Mouse (Mus musculus) hindbrain, embryonic 15.5 days (tissue): ENCODE measurements around the gene Esp24. TPM values are rescaled to one million over a fixed set of nuclear protein-coding genes. Genes with fewer than 3 reads are reported as not detected.
"Not testable (repeated sequence)": the region's sequence is repeated elsewhere in the genome, so short reads cannot be mapped to it uniquely, and the experiment has no call there.

Source experiments
- ATAC-seq: fragments of 200-750 bp; cut with Nextera tagmentation; 2 replicates; pipeline ENCODE4 v1.8.0; 2017; ENCODE audit warnings: low read depth, moderate number of reproducible peaks, moderate TSS enrichment; ENCODE audit not compliant: low FRiP score
- H3K27ac ChIP-seq: fragments of 300-500 bp; sonication (generic); replicated peaks from 2 replicates; pipeline ENCODE4 v1.5.1; 2015; ENCODE audit warnings: mild to moderate bottlenecking, inconsistent platforms
- H3K27me3 ChIP-seq: fragments of 300-500 bp; sonication (generic); 2 replicates; pipeline ENCODE4 v1.6.1; 2015; ENCODE audit warnings: control low read depth, inconsistent platforms
- H3K36me3 ChIP-seq: fragments of 300-500 bp; sonication (generic); 2 replicates; pipeline ENCODE4 v1.6.1; 2015; ENCODE audit warnings: control low read depth, inconsistent platforms
- H3K4me1 ChIP-seq: fragments of 300-500 bp; sonication (generic); replicated peaks from 2 replicates; pipeline ENCODE4 v1.6.1; 2015; ENCODE audit warnings: control low read depth, inconsistent platforms
- H3K4me2 ChIP-seq: fragments of 300-500 bp; sonication (generic); 2 replicates; pipeline ENCODE4 v1.6.1; 2015; ENCODE audit warnings: moderate library complexity, mild to moderate bottlenecking, inconsistent platforms
- H3K4me3 ChIP-seq: fragments of 300-500 bp; sonication (generic); 2 replicates; pipeline ENCODE4 v1.5.1; 2015; ENCODE audit warnings: mild to moderate bottlenecking, inconsistent platforms
- H3K9ac ChIP-seq: fragments of 300-500 bp; sonication (generic); 2 replicates; pipeline ENCODE4 v1.6.1; 2015; ENCODE audit warnings: inconsistent platforms
- H3K9me3 ChIP-seq: fragments of 300-500 bp; sonication (generic); 2 replicates; pipeline ENCODE4 v1.6.1; 2016; ENCODE audit warnings: control low read depth, inconsistent platforms
- WGBS: fragments of 180-500 bp; shearing (Covaris S2); methylation state at CpG from one replicate; pipeline ENCODE4 v1.1.7; 2015; 5-methylcytosine and 5-hydroxymethylcytosine counted together
- polyA plus RNA-seq: library from polyadenylated mRNA; unstranded; fragments of >200 nt; fragmentation: Nextera tagmentation; extraction: Ambion mirVana; gene quantifications from 2 replicates; pipeline ENCODE4 v1.2.1, GENCODE M21; 2015

Gene Esp24
- not detected in 2 replicates for polyA plus RNA-seq

GRCm38 (mm10) chr17:39036395-39036794, at the start of gene Esp24:
Gene Esp24 (plus strand): TSS chr17:39036695.
- not testable (repeated sequence) for H3K4me2 ChIP-seq, H3K27ac ChIP-seq, H3K9ac ChIP-seq, H3K36me3 ChIP-seq, ATAC-seq, H3K4me3 ChIP-seq, H3K27me3 ChIP-seq, H3K9me3 ChIP-seq, H3K4me1 ChIP-seq
- 95% methylated on average over 3 of the region's 3 CpGs for WGBS

- ATAC-seq = no peak
- H3K4me1 ChIP-seq = no peaks in the 10 kb centered on the region
- no peaks in the 10 kb centered on the region for H3K36me3 ChIP-seq
- H3K9ac ChIP-seq = no peak overlapping the region
- no peak overlapping the region for H3K4me3 ChIP-seq
- no peaks in the 10 kb centered on the region for H3K27me3 ChIP-seq
- H3K4me2 ChIP-seq = no peak overlapping the region
- 73% methylated on average over 1 of the region's 1 CpGs for WGBS
- no peaks in the 10 kb centered on the region for H3K9me3 ChIP-seq
- H3K27ac ChIP-seq = no peak overlapping the region
These were observed 26.6 kb upstream of the Esp24 start for GRCm38 (mm10) chr17:39009846-39010245.

- H3K36me3 ChIP-seq = no peaks in the 10 kb centered on the region
- no peaks in the 10 kb centered on the region for H3K4me1 ChIP-seq
- WGBS = 43% methylated on average over 30 of the region's 30 CpGs
- 0 out of 2 replicates have a peak, but pooled peaks have one; percentile 45 for ATAC-seq
- no peaks in the 10 kb centered on the region for H3K27me3 ChIP-seq
- no peak overlapping the region for H3K9ac ChIP-seq
- peak overlapping the region; percentile 53 for H3K4me2 ChIP-seq
- peak overlapping the region; percentile 33 for H3K4me3 ChIP-seq
- H3K9me3 ChIP-seq = no peaks in the 10 kb centered on the region
- no peak overlapping the region for H3K27ac ChIP-seq
These were observed 25.5 kb upstream of the Esp24 start for GRCm38 (mm10) chr17:39010675-39011638.

GRCm38 (mm10) chr17:39017184-39017583, 19.3 kb upstream of the Esp24 start:
- Histone ChIP-seq H3K36me3 (no peaks in the 10 kb centered on the region), H3K9me3 (0 out of 2 replicates have a peak, but pooled peaks cover 3% of the 10 kb centered on the region), H3K4me1 (no peaks in the 10 kb centered on the region), H3K9ac (no peak overlapping the region), H3K4me2 (no peak overlapping the region), H3K27me3 (no peaks in the 10 kb centered on the region), H3K27ac (no peak overlapping the region), H3K4me3 (no peak overlapping the region)
- ATAC-seq = no peak
- WGBS = 68% methylated on average over 14 of the region's 14 CpGs

GRCm38 (mm10) chr17:39043241-39043640, 6.7 kb downstream of the Esp24 start, which contains the start of gene Gm21903:
Gene Gm21903 (minus strand): TSS chr17:39043341.
- H3K9me3 ChIP-seq = 0 out of 2 replicates have a peak, but pooled peaks cover 3% of the 10 kb centered on the region
- no peak within 1 kb of the TSS for H3K27ac ChIP-seq
- no peak within 1 kb of the TSS for H3K9ac ChIP-seq
- no peaks in the 10 kb centered on the region for H3K4me1 ChIP-seq
- no peak for ATAC-seq
- H3K27me3 ChIP-seq = no peaks in the 10 kb centered on the region
- H3K4me3 ChIP-seq = no peak within 1 kb of the TSS
- no peaks in the 10 kb centered on the region for H3K36me3 ChIP-seq
- H3K4me2 ChIP-seq = no peak within 1 kb of the TSS

GRCm38 (mm10) chr17:39063641-39064040, 27.1 kb downstream of the Esp24 start:
- H3K36me3 ChIP-seq = no peaks in the 10 kb centered on the region
- no peaks in the 10 kb centered on the region for H3K4me1 ChIP-seq
- H3K27ac ChIP-seq = no peak overlapping the region
- H3K9me3 ChIP-seq = no peaks in the 10 kb centered on the region
- no peak overlapping the region for H3K9ac ChIP-seq
- H3K27me3 ChIP-seq = no peaks in the 10 kb centered on the region
- no peak overlapping the region for H3K4me2 ChIP-seq
- H3K4me3 ChIP-seq = no peak overlapping the region
- no peak for ATAC-seq

- no peak within 1 kb of the TSS for H3K4me3 ChIP-seq
- H3K27ac ChIP-seq = no peak within 1 kb of the TSS
- no peaks in the 10 kb centered on the region for H3K27me3 ChIP-seq
- H3K4me2 ChIP-seq = no peak within 1 kb of the TSS
- H3K36me3 ChIP-seq = no peaks in the 10 kb centered on the region
- no peak within 1 kb of the TSS for H3K9ac ChIP-seq
- no peaks in the 10 kb centered on the region for H3K4me1 ChIP-seq
- WGBS = 50% methylated on average over 1 of the region's 1 CpGs
- no peak for ATAC-seq
- H3K9me3 ChIP-seq = peaks cover 6% of the 10 kb centered on the region; the same call in 1 of the 2 replicates
These were observed 40.4 kb downstream of the Esp24 start, which contains the start of gene Esp23 for GRCm38 (mm10) chr17:39076937-39077336. Gene Esp23 (minus strand): TSS chr17:39077037.

Other genes starting within 250 kb of the Esp24 start
- gene Gm21903, start 6.6 kb downstream of the Esp24 start, polyA plus RNA-seq = not detected in 2 replicates
- not detected in 2 replicates for gene Esp23, start 40.3 kb downstream of the Esp24 start, polyA plus RNA-seq
- gene Esp22, start 58.6 kb downstream of the Esp24 start, polyA plus RNA-seq = not detected in 2 replicates